Mouse (Mus musculus): ENCODE measurements at regions not wholly inside any gene's neighbourhood (a gene's known extent, or its start where the extent isn't known, plus 50 kb on each side); places are given as distances from the start of the nearest gene placed in this dataset.

- peak in 1 of 2 experiments; percentile 21 for DNase-seq
Measured at GRCm38 (mm10) chr5:51397528-51397927, 170.0 kb downstream of the Ppargc1a start.

- DNase-seq, result peak; percentile 25 to 52
Measured at GRCm38 (mm10) chr5:51391319-51391718, 176.2 kb downstream of the Ppargc1a start.

- no peak for DNase-seq
Measured at GRCm38 (mm10) chr5:51387751-51388150, 179.8 kb downstream of the Ppargc1a start.

GRCm38 (mm10) chr5:51386409-51386808 is 181.1 kb downstream of the Ppargc1a start:
- DNase-seq, result no peak

GRCm38 (mm10) chr5:51384278-51384677 is 183.2 kb downstream of the Ppargc1a start:
- DNase-seq, result no peak

- no peak for DNase-seq
Measured at GRCm38 (mm10) chr5:51359101-51359500, 208.4 kb downstream of the Ppargc1a start.

GRCm38 (mm10) chr5:51348256-51348655 is 219.3 kb downstream of the Ppargc1a start:
- DNase-seq, result no peak

- no peak for DNase-seq
Measured at GRCm38 (mm10) chr5:51329142-51329541, 238.4 kb downstream of the Ppargc1a start.

GRCm38 (mm10) chr5:51289191-51289590 is 278.3 kb downstream of the Ppargc1a start:
- DNase-seq, result no peak

GRCm38 (mm10) chr5:51288234-51288633 is 279.3 kb downstream of the Ppargc1a start:
- no peak for DNase-seq

GRCm38 (mm10) chr5:51241156-51241555 is 326.4 kb downstream of the Ppargc1a start:
- peak; percentile 4 to 12 for DNase-seq

- DNase-seq, result no peak
Measured at GRCm38 (mm10) chr5:51234004-51234355, 333.5 kb downstream of the Ppargc1a start.

- DNase-seq, result peak in 1 of 2 experiments; percentile 13
Measured at GRCm38 (mm10) chr5:51233271-51234003, 334.1 kb downstream of the Ppargc1a start.

- DNase-seq, result no peak
Measured at GRCm38 (mm10) chr5:51229806-51230205, 337.7 kb downstream of the Ppargc1a start.

GRCm38 (mm10) chr5:51227996-51228395 is 339.5 kb downstream of the Ppargc1a start:
- no peak for DNase-seq

GRCm38 (mm10) chr5:51203266-51203665 is 364.3 kb downstream of the Ppargc1a start:
- no peak for DNase-seq

GRCm38 (mm10) chr5:51202525-51203215 is 364.9 kb downstream of the Ppargc1a start:
- no peak for DNase-seq

- DNase-seq, result peak; percentile 1 to 2
Measured at GRCm38 (mm10) chr5:51196393-51197347, 370.9 kb downstream of the Ppargc1a start.

- DNase-seq, result no peak
Measured at GRCm38 (mm10) chr5:51190661-51191060, 376.9 kb downstream of the Ppargc1a start.

GRCm38 (mm10) chr5:51169828-51170227 is 397.7 kb downstream of the Ppargc1a start:
- DNase-seq, result no peak

- no peak for DNase-seq
Measured at GRCm38 (mm10) chr5:51168206-51168605, 399.3 kb downstream of the Ppargc1a start.

- no peak for DNase-seq
Measured at GRCm38 (mm10) chr5:51156901-51157300, 410.6 kb downstream of the Ppargc1a start.

GRCm38 (mm10) chr5:51144842-51145241 is 422.7 kb downstream of the Ppargc1a start:
- peak in 1 of 2 experiments; percentile 1 for DNase-seq
